Mouse (Mus musculus): ENCODE results near the gene Ramp2. TPM values are rescaled to one million over a fixed set of nuclear protein-coding genes. Genes with fewer than 3 reads are reported as not detected.

Gene Ramp2
- polyA plus RNA-seq, 1 experiment: 20.0 TPM

- Histone ChIP-seq H3K27ac (replicated peaks; ENCODE audit: low read depth, low read length) (peak overlapping the region; percentile 99), H3K4me3 (ENCODE audit: insufficient read depth, low read depth, low read length) (peak overlapping the region; percentile 53), H3K4me1 (ENCODE audit: control insufficient read depth, insufficient read depth, insufficient read length, low read length) (peaks cover 11% of the 10 kb centered on the region)
Observed at GRCm38 (mm10) chr11:101230526-101230925, 15.3 kb upstream of the Ramp2 start.

GRCm38 (mm10) chr11:101230991-101231871 lies 14.6 kb upstream of the Ramp2 start:
- peak overlapping the region; percentile 99 for H3K27ac ChIP-seq (replicated peaks; ENCODE audit: low read depth, low read length)

GRCm38 (mm10) chr11:101232010-101232839 lies 13.6 kb upstream of the Ramp2 start:
- Histone ChIP-seq H3K27ac (replicated peaks; ENCODE audit: low read depth, low read length) (peak overlapping the region; percentile 99), H3K4me3 (ENCODE audit: insufficient read depth, low read depth, low read length) (peak overlapping the region; percentile 53), H3K4me1 (ENCODE audit: control insufficient read depth, insufficient read depth, insufficient read length, low read length) (peaks cover 11% of the 10 kb centered on the region)

More at GRCm38 (mm10) chr11:101230991-101231871, 14.6 kb upstream of the Ramp2 start:
- Histone ChIP-seq H3K4me3 (ENCODE audit: insufficient read depth, low read depth, low read length) (peak overlapping the region; percentile 53), H3K4me1 (ENCODE audit: control insufficient read depth, insufficient read depth, insufficient read length, low read length) (peaks cover 11% of the 10 kb centered on the region)

GRCm38 (mm10) chr11:101233240-101233639 lies 12.6 kb upstream of the Ramp2 start:
- Histone ChIP-seq H3K4me3 (ENCODE audit: insufficient read depth, low read depth, low read length) (no peak overlapping the region), H3K27ac (replicated peaks; ENCODE audit: low read depth, low read length) (no peak overlapping the region), H3K4me1 (ENCODE audit: control insufficient read depth, insufficient read depth, insufficient read length, low read length) (peaks cover 11% of the 10 kb centered on the region)

GRCm38 (mm10) chr11:101234124-101234523 lies 11.7 kb upstream of the Ramp2 start:
- Histone ChIP-seq H3K4me3 (ENCODE audit: insufficient read depth, low read depth, low read length) (no peak overlapping the region), H3K4me1 (ENCODE audit: control insufficient read depth, insufficient read depth, insufficient read length, low read length) (peaks cover 10% of the 10 kb centered on the region), H3K27ac (replicated peaks; ENCODE audit: low read depth, low read length) (no peak overlapping the region)

- Histone ChIP-seq H3K4me1 (ENCODE audit: control insufficient read depth, insufficient read depth, insufficient read length, low read length) (no peaks in the 10 kb centered on the region; the same call in 1 of the 2 replicates), H3K27ac (replicated peaks; ENCODE audit: low read depth, low read length) (no peak overlapping the region), H3K4me3 (ENCODE audit: insufficient read depth, low read depth, low read length) (no peak overlapping the region)
Observed at GRCm38 (mm10) chr11:101235429-101235828, 10.4 kb upstream of the Ramp2 start.

GRCm38 (mm10) chr11:101236782-101237181 lies 9.0 kb upstream of the Ramp2 start:
- Histone ChIP-seq H3K4me3 (ENCODE audit: insufficient read depth, low read depth, low read length) (no peak overlapping the region), H3K27ac (replicated peaks; ENCODE audit: low read depth, low read length) (no peak overlapping the region), H3K4me1 (ENCODE audit: control insufficient read depth, insufficient read depth, insufficient read length, low read length) (no peaks in the 10 kb centered on the region; the same call in 1 of the 2 replicates)

- Histone ChIP-seq H3K27ac (replicated peaks; ENCODE audit: low read depth, low read length) (peak overlapping the region; percentile 8; the same call in 1 of the 2 replicates), H3K4me3 (ENCODE audit: insufficient read depth, low read depth, low read length) (no peak overlapping the region), H3K4me1 (ENCODE audit: control insufficient read depth, insufficient read depth, insufficient read length, low read length) (no peaks in the 10 kb centered on the region)
Observed at GRCm38 (mm10) chr11:101238071-101238647, 7.7 kb upstream of the Ramp2 start.

GRCm38 (mm10) chr11:101245071-101245470 lies 757 bp upstream of the Ramp2 start:
- H3K4me3 ChIP-seq (ENCODE audit: insufficient read depth, low read depth, low read length): peak overlapping the region; percentile 97; the same call in 1 of the 2 replicates
- H3K4me1 ChIP-seq (ENCODE audit: control insufficient read depth, insufficient read depth, insufficient read length, low read length): peaks cover 10% of the 10 kb centered on the region
- H3K27ac ChIP-seq (replicated peaks; ENCODE audit: low read depth, low read length): peak overlapping the region; percentile 95

- peak overlapping the region; percentile 97 for H3K4me3 ChIP-seq (ENCODE audit: insufficient read depth, low read depth, low read length)
- peaks cover 10% of the 10 kb centered on the region for H3K4me1 ChIP-seq (ENCODE audit: control insufficient read depth, insufficient read depth, insufficient read length, low read length)
- H3K27ac ChIP-seq (replicated peaks; ENCODE audit: low read depth, low read length): peak overlapping the region; percentile 95
Observed at GRCm38 (mm10) chr11:101246702-101247012, 829 bp downstream of the Ramp2 start.

- Histone ChIP-seq H3K4me3 (ENCODE audit: insufficient read depth, low read depth, low read length) (peak overlapping the region; percentile 97), H3K27ac (replicated peaks; ENCODE audit: low read depth, low read length) (peak overlapping the region; percentile 95), H3K4me1 (ENCODE audit: control insufficient read depth, insufficient read depth, insufficient read length, low read length) (peaks cover 10% of the 10 kb centered on the region)
Observed at GRCm38 (mm10) chr11:101247521-101248030, 1.7 kb downstream of the Ramp2 start.

- Histone ChIP-seq H3K4me3 (ENCODE audit: insufficient read depth, low read depth, low read length) (peak overlapping the region; percentile 97), H3K4me1 (ENCODE audit: control insufficient read depth, insufficient read depth, insufficient read length, low read length) (peaks cover 12% of the 10 kb centered on the region), H3K27ac (replicated peaks; ENCODE audit: low read depth, low read length) (peak overlapping the region; percentile 95)
Observed at GRCm38 (mm10) chr11:101248258-101248994, 2.6 kb downstream of the Ramp2 start.

GRCm38 (mm10) chr11:101251031-101251430 lies 5.2 kb downstream of the Ramp2 start:
- 0 out of 2 replicates have a peak, but pooled peaks cover 2% of the 10 kb centered on the region for H3K4me1 ChIP-seq (ENCODE audit: control insufficient read depth, insufficient read depth, insufficient read length, low read length)
- H3K4me3 ChIP-seq (ENCODE audit: insufficient read depth, low read depth, low read length): no peak overlapping the region
- no peak overlapping the region for H3K27ac ChIP-seq (replicated peaks; ENCODE audit: low read depth, low read length)

- Histone ChIP-seq H3K27ac (replicated peaks; ENCODE audit: low read depth, low read length) (peak overlapping the region; percentile 79), H3K4me1 (ENCODE audit: control insufficient read depth, insufficient read depth, insufficient read length, low read length) (0 out of 2 replicates have a peak, but pooled peaks cover 2% of the 10 kb centered on the region), H3K4me3 (ENCODE audit: insufficient read depth, low read depth, low read length) (peak overlapping the region; percentile 57)
Observed at GRCm38 (mm10) chr11:101252941-101253340, 7.1 kb downstream of the Ramp2 start.

Data from brown adipose tissue, adult 24 weeks (tissue).